Mouse (Mus musculus) thymus, postnatal 0 days (tissue): ENCODE measurements around the gene Srsf7. TPM values are rescaled to one million over a fixed set of nuclear protein-coding genes. Genes with fewer than 3 reads are reported as not detected.
A peak's percentile ranks its signal among the peaks of the same experiment; 100 is the strongest.
"Not testable (repeated sequence)": the region's sequence is repeated elsewhere in the genome, so short reads cannot be mapped to it uniquely, and the experiment has no call there.

Source experiments
- DNase-seq: peaks from one replicate; pipeline ENCODE4 v3.0.0-alpha.2; 2015; ENCODE audit warnings: low spot score
- polyA plus RNA-seq: library from polyadenylated mRNA; unstranded; fragments of >200 nt; fragmentation: Nextera tagmentation; extraction: Ambion mirVana; gene quantifications from 2 replicates; pipeline ENCODE4 v1.2.1, GENCODE M21; 2015

Gene Srsf7
- 705 and 759 TPM in 2 replicates for polyA plus RNA-seq

DNA sequence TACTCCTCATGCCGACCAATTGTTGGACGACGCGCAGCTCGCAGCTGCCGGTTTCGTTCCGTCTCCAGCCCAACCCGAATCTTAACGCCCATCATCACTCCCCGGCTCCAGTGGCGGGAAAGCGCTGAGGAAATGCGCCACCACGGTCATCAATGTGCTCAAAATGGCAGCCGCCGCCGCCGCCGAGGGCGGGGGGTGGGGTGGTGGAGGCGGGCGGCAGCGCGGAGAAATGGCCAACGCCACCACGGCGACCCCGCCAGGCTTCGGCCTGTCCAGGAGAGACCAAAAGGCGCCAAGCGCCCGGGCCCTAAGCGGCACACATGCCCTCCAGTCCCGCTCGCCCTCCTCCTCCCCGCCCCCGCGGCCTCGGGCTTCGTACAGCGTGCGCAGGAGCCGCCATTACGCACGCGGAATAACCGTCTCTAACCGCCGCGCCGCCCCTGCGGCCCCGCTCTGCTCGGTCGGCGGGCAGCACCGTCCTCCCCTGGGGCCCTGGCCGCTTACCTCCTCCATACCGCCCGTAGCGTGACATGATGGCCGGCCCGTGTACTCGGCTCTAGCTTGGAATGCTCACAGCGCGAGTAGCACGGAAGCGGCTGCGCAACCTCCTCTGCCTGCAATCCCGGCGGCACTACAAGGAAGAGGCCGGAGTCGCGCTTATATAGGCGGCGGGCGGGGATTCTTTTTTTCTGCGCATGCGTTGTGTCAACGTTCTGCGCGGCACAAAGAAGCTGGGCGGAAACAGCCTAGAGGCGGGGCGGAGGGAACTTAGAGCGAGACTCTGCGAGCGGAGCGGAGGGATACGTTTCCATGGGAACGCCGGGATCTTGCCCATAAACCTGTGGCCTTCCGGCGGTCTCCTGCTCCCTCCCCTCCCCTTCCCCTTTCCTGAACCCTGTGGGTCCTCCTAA is at the start of gene Srsf7, which contains the start of gene Ttc39d:
Srsf7 (minus strand) TSS at position 637 of the 911 bp plus-strand sequence.
Ttc39d (plus strand) TSS at position 790 of the 911 bp plus-strand sequence.
- peak; percentile 99 for DNase-seq

DNA sequence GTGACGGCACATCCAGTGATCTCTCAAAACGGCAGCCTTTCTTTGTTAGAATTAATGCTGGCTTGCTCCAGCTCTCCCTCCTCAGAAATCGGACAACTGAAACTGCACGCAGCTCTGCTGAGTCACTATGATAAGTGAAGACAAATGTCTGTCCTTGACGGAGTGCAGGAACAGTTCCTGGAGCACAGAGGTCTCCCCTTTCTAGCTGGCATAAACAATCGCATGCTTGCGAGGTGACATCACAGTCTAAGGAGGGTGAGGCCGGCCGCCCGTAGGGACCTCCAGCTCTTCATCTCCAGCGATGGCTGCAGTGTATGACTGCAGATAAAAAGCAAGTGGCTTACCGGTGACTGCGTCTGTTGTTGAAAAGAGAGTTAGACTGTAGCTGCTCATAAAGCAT is 48.1 kb upstream of the Srsf7 start:
- DNase-seq = no peak

DNA sequence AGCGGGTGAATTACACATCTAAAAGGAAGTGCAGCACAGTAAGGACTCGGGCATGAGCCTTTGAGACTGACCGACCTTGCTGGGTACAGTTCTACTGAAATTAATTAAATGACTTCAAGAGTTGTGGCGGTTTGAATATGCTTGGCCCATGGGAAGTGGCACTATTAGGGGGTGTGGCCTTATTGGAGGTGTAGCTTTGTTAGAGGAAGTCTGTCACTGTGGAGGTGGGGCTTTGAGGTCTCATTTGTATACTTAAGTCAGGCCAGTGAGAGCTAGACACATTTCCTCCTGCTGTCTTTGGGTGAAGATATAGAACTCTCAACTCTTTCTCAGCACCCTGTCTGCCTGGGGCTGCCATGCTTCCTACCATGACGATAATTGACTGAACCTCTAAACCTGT is 47.3 kb upstream of the Srsf7 start:
- no peak for DNase-seq

DNA sequence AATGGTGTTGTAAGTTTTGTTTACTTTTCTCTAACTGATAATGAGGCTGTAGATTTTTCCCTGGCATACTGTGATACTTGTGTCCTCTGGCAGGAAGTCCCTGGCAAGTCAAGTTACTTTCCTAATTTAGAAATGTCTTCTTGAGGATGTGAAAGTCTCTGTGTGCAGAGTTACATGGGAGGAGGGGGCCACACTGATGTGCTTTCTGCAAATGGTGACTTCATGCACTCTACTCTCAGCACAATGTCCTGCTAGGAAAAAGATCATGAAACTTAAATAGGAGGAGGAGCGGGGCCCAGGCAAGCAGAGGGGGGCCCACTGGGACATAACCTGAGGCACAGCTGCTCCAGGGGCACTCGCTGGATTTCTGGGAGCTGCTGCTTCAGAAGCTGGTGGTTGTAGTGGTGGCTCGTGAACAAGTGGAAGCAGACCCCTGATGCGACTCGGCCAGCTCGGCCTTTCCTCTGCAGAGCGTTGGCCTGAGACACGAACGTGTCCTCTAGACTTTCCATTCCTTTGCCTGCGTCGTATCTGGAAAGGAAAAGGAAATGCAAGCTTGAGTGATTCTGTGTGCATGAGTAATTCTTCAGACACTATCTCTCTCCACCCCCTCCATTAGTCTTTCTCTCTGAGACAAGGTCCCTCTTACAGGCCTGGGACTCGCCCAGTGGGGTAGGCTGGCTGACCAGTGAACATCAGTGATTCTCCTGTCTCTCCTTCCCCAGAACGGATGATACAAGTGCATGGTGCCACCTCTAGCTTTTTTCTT is 45.8 kb upstream of the Srsf7 start:
- no peak for DNase-seq

DNA sequence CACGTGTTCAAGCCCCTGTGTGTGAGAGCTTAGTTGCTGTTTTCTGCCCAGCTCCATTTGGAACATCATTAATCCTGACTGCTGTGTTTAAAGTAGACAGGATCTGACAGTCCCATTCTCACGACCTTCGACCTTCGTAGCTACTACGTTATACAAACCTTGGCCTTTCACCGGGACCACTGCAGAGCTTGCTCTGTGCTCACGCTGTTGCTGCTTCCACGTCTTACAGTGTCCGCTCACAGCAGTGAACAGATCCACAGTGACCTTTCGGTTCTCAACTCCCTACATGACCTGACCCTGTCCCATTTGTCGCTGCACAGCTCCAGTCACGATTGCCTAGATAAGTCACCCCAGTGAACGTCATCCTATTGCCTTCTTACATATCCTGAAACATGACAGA is 36.0 kb upstream of the Srsf7 start:
- DNase-seq = no peak

DNA sequence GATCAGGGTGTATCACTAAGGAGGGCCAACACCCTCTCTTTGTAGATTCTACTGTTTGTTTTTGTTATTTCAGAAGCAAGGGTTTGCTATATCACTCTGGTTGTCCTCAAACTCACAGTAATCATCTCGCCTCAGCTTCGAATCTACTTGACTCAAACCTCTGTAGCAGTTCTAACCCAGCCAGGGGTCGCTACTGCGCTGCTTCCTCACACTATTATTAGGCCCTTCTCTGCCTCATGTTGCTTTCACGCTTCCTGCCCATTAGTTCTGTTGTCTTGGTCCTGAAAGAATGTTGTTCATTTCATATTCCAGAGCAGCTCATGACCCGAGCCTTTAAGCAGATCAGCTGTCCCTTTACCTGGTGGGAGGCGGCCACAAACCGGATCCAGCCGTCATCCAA is 34.5 kb upstream of the Srsf7 start:
- no peak for DNase-seq

DNA sequence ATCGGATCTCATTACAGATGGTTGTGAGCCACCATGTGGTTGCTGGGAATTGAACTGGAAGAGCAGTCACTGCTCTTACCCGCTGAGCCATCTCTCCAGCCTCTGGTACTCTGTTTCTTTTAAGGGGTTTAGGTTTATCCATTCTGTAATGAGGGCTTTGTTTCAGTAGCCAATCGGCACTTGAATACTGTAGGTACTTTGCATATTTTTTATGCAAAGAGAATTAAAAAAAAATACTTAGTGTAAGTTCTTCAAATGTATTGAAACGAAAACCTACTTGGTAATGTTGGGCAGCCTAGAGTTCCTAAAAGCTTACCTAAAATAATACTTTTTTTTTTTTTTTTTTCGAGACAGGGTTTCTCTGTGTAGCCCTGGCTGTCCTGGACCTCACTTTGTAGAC is 30.4 kb upstream of the Srsf7 start:
- no peak for DNase-seq

DNA sequence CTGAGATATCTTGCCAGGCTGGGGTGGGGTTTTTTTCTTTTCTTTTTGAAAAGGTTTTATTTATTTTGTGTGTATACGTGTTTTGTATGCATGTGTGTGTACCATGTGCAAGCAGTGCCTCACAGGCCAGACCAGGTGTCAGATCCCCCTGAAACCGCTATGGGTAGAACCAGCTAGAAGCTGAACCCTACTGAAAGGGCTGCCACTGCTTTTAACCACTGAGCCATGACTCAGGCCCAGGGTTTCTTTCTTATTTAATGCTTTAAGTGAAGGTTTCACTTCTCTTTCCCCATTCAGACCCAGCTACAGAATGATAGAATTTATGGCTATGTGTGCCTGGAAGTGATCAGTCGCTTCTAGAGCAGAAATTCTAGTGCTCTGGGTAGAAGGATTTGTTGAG is 29.7 kb upstream of the Srsf7 start:
- no peak for DNase-seq

DNA sequence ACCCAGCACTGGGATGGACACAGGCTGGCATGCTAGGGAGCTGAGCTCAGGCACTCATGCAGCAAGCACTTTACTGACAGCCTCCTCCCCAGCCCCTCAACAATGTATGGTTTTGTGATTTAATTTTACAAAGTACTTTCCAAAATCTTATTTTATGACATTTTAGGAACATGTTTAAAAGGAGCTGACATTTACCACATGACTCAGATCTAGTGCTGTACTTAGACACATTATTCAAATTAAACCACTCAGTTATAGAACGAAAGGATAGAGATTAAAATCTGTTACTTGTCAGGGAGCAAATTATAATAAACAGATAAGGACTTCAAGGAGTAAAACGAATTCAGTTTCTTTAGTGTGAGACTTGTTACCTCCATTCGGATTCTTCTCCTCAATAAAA is 28.4 kb upstream of the Srsf7 start:
- DNase-seq = no peak

DNA sequence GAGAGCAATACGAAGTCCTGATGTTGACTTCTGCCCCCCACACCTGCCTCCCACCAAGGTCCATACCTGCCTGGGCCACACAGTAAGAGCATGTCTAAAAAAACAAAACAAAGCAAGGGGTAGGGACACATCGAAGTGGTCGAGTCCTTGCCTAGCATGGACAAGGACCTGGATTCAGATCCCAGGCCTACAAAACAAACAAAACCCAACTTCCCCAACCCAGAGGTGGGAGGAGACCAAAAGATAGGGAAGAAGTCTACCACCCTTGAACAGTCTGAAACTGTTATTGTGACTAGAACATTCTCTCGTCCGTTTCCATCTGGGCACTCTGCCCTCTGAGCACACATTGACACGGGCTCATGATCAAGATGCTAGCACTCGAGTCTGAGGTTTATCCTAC is 27.3 kb upstream of the Srsf7 start:
- DNase-seq = no peak

DNA sequence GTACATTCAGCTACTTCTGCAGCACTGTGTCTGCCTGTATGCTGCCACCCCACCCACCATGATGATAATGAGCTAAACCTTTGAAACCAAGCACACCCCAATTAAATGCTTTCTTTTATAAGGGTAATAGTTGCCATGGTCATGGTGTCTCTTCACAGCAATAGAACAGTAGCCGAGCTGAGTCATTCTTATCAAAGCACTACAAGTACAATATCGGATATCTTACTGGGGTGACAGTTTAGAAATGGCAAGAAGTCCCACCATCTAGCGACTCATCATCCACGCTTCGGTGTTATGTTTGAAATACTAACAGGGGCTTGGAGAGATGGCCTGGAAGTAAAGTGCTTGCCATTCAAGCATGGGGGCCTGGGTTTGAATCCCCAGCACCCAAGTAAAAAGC is 26.7 kb upstream of the Srsf7 start:
- DNase-seq = no peak

DNA sequence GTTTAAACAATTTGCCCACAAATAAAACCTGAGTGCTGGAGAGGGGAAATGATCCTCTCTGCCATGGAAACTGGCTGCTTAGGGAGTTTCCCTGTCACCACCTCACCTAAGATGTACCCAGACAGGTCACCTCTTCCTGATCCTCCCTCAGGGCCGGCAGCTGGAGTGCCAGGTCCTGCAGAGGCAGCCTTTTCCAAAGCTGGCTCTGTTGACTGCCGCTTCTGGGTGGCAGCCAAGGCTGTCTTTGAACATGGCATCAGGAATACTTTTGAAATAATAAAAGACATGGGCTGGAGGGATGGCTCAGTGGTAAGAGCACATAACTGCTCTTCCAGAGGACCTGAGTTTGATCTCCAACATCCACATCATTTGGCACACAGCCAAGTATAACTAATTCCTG is 22.3 kb upstream of the Srsf7 start:
- no peak for DNase-seq

DNA sequence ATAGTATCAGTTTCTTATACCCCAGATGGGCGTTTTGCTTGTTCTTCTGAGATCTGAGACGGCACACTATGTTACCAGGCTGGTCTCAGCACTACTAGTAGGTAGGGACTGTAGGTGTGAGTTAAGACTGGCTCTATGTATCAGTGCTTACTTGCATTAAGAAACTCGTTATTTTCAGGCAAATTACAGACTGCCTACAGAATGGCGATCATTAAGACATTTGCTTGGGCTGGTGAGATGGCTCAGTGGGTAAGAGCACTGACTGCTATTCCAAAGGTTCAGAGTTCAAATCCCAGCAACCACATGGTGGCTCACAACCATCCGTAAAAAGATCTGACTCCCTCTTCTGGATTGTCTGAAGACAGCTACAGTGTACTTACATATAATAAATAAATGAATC is 18.0 kb upstream of the Srsf7 start:
- DNase-seq = not testable (repeated sequence)

DNA sequence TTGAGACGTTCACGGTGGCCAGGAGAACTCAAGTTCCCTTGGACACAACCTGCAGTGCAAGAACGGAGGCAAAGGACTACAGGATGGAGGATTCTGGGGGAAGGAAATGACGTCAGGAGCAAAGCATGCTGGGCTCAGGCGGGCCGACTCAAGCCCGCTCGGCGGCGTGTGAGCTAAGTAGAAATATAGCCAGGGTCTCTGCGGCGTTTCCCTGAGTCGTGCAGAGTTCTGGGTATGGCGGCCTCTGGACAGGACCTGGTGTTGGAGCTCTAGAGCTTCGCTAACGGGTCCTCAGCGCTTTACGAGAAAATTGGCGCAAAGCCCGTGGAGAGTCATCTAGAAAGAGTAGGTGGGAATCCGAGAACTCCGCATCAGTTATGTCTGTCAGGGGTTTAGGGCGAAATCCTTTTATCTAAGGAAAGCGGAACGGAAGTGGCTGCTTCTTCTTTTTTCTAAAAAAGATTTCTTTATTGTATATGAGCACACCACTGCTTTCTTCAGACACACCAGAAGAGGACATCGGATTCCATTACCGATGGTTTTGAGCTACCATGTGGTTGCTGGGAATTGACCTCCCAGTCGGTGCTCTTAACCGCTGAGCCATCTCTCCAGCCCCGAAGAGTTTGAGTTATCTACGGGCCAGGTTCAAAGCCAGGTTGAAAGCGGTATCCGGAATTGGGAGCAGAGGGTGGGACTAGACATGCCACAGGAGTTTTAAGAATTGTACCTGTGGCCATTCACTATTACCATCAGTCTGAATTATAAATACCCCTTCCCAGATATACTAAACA is 17.4 kb upstream of the Srsf7 start, which contains the start of gene Gemin6:
Gemin6 (plus strand) TSS at position 116 of the 791 bp plus-strand sequence.
- DNase-seq = peak; percentile 92

DNA sequence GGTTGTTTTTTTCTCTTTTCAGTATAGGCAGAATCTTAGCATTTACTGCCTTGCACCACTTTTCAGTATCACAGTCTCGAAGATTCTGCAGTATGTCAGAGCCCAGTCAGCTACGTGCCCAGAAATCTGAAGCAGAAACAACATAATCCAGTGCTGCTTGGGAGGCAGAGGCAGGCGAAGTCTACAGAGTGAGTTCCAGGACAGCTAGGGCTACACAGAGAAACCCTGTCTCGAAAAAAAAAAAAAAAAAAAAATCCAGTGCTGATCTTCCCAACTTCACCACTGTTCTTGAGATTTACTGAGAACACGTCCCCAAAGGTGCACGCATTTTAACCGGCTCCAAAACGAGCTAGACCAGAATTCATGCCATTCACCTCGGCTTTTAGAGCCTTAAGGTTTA is 16.7 kb upstream of the Srsf7 start:
- DNase-seq = no peak

DNA sequence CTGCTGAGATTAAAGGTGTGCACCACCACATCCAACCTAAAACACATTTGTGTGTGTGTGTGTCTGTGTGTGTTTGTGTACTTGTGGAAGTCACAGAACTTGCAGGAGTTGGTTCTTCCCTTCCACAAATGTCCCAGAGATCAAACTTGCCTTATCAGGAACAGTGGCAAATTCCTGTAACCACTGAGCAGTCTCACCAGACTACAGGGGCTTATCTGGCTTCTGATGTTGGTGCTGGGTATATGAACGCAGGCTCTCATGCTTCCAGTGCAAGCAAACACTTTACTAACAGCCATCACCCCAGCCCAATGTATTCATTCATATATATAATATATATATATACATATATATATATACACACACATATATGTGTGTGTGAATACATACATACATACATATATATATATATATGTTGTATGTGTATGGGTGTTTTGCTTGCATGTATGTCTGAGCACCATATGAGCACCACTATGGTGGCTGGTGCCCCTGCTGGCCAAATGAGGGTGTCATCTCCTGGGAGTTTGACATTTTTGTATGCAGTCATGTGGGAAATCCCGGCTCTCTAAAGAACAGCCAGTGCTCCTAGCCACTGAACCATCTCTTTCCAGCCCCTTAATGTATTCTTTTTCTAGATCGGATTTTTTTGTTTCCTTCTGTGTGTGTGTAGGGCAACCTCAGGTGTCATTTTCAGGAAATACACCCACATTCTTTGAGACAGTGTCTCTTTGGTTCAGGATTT is 15.0 kb upstream of the Srsf7 start:
- DNase-seq = peak; percentile 39

DNA sequence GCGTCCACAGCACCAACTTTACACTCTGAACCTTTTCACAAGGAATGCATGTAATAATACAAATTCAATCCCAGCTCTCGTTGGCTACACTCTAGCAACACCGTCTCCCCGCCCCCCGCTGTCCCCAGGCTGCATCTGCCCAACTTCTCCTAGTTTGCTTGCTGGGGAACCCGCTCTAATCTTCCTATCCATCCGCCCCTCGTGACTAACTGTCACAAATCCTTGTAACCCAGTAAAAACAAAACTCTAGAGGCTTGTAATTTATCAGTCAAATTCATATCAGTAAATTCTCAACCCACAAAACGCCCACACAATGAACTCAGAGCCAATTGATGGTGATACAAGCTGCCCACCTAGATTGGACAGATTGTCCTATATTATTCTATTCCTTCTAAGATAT is 14.1 kb upstream of the Srsf7 start:
- no peak for DNase-seq

DNA sequence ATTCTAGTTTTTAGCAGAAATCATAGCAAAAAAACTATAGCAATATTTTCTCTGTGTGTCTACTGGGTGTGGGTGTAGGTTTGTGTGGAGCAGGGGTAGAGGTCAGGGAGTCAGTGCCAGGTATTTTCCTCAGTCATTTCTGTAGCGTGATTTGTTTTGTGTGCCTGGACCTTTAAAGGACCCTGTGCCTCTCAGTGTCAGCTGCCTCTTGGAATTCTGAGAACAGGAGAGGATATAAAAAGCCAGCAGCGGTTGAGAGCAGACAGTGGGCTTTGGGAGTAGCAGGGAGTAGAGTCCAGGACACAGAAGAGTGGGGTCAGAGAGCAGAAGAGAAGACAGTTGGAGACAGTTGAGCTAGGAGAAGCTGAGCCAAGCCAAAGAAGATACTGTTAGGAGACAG is 13.0 kb upstream of the Srsf7 start:
- DNase-seq = no peak

DNA sequence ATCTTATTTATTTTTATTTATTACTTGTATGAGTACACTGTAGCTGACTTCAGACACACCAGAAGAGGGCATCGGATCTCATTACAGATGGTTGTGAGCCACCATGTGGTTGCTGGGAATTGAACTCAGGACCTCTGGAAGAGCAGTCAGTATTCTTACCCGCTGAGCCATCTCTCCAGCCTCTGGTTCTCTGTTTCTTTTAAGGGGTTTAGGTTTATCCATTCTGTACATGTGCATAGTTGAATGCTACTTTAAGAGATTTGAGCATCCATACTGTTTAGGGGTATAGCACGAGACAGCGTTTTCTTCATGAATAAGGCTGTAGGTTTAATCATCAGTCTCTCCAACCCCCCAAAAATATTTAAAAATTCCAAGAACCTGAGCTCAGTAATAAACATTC is 6.9 kb upstream of the Srsf7 start:
- DNase-seq = not testable (repeated sequence)

DNA sequence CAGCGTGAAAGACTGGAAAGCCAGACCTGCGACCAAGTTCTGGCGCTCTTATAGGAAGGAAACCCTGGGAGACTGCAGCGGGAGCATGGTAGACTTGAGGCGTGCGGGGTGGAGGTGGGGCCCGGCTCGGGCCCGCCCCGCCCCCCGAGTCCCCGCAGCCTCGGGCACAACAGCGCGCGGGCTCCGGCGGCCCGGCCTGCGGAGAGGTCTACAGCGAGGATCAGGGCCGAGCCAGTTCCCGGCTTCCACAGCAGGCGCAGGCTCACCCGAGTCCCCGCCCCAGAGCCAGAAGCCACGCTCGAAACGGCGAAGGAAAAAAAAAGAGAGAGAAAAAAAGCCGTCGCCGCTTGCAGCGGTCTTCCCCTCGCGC is 821 bp downstream of the Srsf7 start:
- DNase-seq = peak; percentile 45

DNA sequence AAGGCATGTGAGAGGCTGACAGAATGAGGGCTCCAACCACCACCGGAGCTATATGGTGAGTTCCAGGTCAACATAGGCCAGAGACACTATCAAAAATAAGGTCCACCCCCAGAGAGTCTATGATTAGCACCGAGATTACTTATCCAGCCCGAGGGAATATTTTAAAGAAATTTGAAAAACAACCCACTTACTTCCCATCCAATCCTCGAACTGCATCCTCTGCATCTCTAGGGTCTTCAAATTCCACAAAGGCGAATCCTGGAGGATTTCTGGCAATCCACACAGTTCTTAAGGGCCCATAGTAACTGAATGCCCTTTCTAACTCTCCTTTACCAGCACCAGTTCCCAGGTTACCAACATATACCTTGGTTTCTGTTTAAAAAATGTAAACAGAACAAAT is 1.4 kb downstream of the Srsf7 start:
- no peak for DNase-seq
